Mouse (Mus musculus) cerebellum, adult 2 months (tissue): ENCODE measurements at regions not wholly inside any gene's neighbourhood (a gene's known extent, or its start where the extent isn't known, plus 50 kb on each side); places are given as distances from the start of the nearest gene placed in this dataset.

ENCODE experiments used
- CTCF ChIP-seq: fragments of 200-500 bp; IDR thresholded peaks from 2 replicates; pipeline ENCODE4 v1.5.1; 2011; ENCODE audit warnings: low read depth, mild to moderate bottlenecking, control low read depth, low read length, moderate library complexity, borderline replicate concordance; ENCODE audit not compliant: insufficient read depth
- POLR2A ChIP-seq: fragments of 200-500 bp; IDR thresholded peaks from 2 replicates; pipeline ENCODE4 v1.6.1; 2011; ENCODE audit warnings: low read length, control low read depth, borderline replicate concordance; ENCODE audit not compliant: insufficient read depth

DNA sequence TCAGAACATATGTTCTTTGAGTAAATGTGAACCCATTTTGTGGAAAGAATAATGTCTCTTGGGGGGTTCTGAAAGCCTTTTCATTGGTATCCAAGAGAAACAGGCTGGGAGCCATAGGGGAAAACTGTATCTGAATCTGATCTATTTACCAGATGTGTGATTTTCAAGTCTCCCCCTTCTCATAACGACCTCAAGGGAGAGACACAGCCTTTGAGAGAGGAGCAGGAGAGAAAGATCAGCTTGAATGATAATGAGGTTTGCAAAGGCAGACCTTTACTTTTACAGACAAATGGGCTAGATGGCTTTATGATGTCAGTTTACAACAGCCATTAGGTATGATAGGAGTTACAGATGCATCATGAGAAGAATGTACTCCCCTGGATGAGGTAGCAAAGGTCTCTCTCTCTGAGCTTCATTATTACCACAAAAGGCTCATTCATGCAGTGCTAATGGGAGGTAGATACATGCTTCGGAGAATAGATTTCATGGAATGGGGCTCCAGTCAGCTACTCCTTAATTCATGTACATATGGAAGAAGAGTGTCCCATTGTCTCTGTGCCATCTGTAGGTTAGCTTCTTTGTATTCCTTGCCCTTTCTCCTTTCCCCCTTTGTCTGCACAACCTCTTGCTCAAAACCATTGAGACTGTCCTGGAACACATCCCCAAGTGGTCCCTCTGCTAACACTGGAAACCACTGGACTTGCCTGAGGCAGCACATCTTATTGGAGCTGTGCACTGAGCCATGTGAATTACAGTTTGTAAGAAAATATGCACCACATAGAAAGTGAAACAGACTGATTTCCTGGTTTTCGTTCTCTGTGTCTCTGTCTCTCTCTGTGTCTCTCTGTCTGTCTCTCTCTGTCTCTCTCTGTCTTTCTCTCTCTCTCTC is 207.5 kb upstream of the Pter start:
- TF ChIP-seq CTCF (no peak), POLR2A (no peak)
